Mouse (Mus musculus): ENCODE measurements around the gene Pde5a.

The Pde5a gene

GRCm38 (mm10) chr3:122848410-122849034, 119.8 kb downstream of the Pde5a start:
- DNase-seq (ENCODE audit: low read depth, low spot score) = no peak

DNA sequence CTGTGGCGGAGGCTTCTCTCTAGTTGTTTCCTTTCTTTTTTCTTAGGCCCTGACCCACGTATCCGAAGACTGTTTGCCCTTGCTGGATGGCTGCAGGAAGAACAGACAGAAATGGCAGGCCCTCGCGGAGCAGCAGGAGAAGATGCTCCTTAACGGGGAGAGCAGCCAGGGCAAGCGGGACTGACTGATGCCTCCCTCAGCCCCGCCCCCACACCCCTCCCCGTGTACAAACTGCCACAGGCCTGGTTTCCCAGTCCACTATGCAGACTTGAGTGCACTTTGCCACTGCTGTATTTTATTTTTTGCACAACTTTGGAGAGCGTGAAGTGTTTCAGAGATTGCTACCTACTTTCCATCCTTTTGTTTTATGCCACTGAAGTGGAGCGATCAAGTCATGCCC, 126.4 kb downstream of the Pde5a start:
- DNase-seq (ENCODE audit: low read depth, low spot score) = no peak

DNA sequence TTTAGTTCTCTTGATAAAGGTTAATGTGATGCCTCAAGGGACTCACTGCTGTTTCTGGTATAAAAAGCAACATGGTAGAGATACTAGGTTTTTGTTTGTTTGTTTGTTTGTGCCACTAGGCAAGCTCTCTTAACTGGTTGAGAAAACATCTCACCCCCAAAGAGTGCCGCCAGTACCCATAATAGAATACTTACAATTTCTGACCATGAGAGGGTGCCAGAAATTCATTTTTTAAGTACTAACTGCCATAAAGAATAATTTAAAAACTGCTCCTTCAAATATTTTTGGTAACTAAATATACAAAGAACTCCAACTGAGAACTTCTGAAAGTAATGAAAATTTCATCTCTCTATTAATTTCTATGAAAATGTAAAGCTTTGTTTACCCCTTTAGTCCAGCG, 131.1 kb downstream of the Pde5a start:
- no peak for DNase-seq (ENCODE audit: low read depth, low spot score)

DNA sequence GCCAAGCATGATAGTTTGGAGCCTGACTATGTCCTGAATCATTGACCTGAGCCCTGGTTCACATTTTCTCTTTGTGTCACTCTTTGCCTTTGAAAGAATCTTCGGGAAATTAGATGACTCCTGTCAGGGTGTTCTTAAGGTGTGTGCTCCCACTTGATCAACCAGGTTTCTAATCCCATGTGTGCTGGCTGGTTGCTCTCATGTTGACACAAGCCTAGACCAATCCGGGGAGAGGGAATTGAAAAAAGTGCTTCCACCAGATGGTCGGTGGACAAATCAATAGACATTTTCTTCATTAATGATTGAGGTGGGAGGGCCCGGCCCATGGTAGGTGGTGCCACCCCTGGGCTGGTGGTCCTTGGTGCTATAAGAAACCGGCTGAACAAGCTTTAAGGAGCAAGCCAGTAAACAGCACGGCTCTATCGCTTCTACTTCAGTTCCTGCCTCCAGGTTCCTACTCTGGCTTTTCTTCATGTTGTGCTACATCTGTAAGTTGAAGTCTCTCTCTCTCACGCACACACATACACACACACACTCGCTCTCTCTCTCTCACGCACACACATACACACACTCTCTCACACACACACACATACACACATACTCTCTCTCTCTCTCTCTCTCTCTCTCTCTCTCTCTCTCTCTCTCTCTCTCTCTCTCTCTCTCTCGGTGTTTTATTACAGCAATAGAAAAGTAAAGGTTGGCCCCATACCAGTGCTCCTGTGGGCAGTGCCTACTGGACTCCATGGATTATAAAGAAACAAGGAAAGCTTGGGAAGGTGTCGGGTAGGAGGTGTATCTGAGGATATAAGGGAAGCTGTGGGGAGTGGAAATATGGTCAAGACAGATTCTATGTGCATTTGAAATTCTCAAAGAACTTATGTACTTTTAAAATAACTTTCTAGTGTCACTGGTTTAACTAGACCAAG, 132.1 kb downstream of the Pde5a start:
- no peak for DNase-seq (ENCODE audit: low read depth, low spot score)

DNA sequence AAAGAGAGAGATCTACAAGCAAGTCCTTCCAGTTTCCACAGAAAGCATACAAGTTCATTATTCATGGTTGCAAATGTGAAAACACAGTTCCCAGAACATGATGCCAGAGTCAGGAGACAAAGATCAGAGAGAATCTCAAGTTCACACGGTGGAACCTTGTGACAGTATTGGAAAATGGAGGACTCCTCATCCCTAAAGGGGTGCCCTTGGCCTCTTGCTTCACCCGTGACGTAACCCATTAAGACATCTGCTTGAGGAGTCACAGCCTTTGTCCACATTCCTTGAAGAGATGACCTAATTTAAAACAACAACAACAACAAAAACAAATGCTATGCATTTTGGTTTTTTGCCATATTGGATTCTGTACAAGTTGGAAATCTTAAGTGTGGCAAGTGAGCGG, 136.3 kb downstream of the Pde5a start:
- no peak for DNase-seq (ENCODE audit: low read depth, low spot score)

GRCm38 (mm10) chr3:122868270-122868669, 139.5 kb downstream of the Pde5a start:
- DNase-seq (ENCODE audit: low read depth, low spot score) = no peak

DNA sequence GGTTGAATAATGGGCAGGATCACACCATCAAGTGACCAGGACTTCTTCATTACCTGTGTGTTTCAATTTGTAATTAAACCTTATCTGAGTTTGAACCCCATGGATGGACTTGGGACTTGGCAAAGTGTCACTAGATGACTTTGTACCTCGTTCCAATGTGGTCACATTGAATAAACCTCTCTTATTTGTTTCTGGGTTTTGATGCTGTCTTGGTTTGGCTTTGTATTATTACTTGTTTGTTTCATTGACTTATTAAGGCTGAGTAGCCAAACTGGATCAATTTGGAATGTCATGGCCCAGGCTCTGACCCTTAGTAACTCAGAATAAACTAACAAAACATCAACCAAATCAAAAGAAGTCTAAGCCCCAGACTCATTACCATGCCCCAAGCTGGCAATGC, 142.8 kb downstream of the Pde5a start:
- DNase-seq (ENCODE audit: low read depth, low spot score) = no peak

DNA sequence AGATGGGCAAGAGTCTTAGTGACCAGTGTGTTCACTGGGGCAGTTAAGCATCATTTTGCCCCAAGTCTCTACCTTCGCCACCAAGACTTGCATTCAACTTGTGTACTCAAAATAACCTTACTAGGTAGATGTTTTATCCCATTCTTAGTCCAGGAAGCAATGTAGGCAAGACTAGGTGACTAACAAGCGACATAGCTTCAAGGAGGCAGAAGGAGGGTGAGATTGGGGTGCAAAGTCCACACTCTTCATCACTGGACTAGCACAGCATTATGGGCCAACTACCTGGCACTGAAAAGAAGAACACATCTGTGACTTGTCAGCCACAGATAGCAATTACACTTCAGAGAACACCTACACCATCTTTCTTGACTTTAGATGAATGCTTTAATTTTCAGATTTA, 148.1 kb downstream of the Pde5a start:
- DNase-seq (ENCODE audit: low read depth, low spot score) = no peak

- no peak for DNase-seq (ENCODE audit: low read depth, low spot score)
Observed at GRCm38 (mm10) chr3:122877543-122877942, 148.8 kb downstream of the Pde5a start.

DNA sequence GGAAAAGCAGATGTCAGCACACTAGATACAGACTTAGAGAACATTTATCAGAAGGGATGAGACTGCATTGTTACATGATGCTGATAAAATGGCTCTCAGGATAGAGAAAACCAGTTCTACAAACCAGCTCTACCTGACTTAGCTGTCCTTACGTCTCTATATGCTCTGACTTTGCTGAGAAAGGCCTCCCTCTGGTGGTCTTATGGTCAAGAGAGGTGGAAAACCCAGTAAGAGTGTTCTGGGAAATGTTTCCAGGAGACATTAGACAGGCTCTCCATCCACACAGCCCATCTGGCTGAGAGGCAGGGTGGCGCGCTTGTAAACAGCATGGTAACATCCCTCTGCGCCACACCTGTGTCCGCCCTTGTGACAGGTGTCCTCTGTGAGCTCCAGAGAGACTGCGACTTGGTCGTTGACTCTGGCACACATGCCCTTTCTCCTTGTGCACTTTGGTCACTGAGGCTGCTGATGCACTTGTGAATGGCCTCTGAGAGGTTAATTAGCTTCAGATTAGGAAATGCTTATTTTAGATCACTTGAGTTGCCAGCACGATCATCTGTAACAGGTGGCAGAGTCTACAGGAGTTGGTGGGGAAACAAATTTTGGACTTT, 150.1 kb downstream of the Pde5a start:
- no peak for DNase-seq (ENCODE audit: low read depth, low spot score)

DNA sequence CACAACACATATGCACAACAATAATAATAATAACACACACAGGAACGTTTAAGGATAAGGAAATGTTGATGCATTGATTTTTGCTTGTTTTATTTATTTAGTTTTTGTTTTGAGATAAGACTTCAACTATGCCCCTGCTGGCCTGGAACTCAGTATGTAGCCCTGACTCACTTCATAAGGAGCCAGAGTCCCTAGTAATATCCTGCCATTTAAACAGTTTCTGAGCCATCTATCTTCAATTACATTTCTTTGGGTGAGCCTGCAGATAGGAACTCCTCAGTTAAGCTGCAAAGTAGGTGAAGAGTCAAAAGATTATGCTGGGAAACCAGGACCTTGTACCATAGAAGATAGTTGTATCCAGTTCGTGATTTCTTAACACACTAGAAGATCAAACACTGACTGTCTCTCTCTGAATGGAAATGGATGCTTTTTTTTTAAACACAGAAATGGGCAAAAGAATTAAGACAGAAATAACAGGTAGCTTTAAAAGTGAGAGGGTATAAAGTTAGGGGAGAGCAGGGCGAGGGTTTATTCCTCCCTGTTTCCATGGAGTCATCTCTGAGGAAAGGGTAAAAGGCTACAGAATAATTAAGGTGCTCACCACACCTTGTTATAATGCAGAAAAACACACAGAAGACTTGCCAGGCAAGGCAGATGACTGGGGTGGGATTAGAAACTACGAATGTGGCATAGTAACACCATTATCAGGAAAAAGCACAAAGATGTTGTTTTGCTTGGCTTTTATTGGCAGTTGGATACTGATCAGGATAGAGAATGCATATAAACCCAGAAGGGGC, 159.0 kb downstream of the Pde5a start:
- DNase-seq (ENCODE audit: low read depth, low spot score) = no peak

DNA sequence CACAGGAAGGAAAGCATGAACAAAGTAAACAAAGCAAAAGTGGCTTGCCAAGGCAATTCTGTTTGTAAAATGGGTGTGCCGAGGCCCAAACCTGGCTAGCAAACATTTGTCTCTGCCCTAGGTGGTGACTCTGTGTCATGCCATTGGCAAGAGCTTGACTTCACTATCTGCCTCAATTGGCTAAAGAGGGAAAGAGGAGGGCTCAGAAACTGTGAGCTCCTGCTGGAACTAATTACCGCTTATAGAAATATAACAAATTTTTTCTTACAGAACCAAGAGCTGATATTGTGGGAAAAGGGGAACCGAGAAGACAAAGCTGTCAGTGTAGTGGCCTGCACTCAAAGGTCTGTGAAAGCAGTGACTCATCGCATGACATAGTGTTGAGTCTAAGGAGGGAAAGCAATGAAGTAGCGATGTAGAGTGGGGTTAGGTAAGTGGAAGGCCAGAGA, 159.6 kb downstream of the Pde5a start:
- DNase-seq (ENCODE audit: low read depth, low spot score) = no peak

- DNase-seq (ENCODE audit: low read depth, low spot score) = no peak
Observed at GRCm38 (mm10) chr3:122894772-122895171, 166.0 kb downstream of the Pde5a start, which contains the start of gene Fabp2. Gene Fabp2, plus strand, starts transcription at chr3:122895072.

DNA sequence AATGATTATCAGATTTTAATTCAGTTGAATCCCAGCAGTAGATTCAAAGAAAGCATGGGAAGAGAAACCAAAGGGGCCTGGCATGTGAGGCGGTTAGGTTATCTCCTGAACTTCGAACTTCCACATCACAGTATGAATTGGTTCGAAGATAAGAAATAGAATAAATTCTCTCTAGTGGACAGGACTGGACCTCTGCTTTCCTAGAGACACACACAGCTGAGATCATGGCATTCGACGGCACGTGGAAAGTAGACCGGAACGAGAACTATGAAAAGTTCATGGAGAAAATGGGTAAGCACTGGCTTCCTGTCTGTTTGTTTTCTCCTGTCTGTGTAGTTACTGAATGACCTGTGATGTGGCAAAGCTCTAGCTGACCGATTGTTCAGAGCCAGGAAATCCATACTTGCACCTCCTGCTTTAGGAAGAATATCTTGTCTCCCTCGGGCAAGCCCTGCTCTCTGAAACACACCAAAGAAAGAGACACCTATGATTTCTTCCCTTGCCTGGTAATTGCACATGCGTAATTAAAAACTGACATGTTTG, 166.5 kb downstream of the Pde5a start:
- no peak for DNase-seq (ENCODE audit: low read depth, low spot score)

GRCm38 (mm10) chr3:122898254-122898653, 169.5 kb downstream of the Pde5a start:
- DNase-seq (ENCODE audit: low read depth, low spot score) = no peak

- peak; percentile 35 for DNase-seq (ENCODE audit: low read depth, low spot score)
Observed at GRCm38 (mm10) chr3:122903746-122904433, 175.1 kb downstream of the Pde5a start.

DNA sequence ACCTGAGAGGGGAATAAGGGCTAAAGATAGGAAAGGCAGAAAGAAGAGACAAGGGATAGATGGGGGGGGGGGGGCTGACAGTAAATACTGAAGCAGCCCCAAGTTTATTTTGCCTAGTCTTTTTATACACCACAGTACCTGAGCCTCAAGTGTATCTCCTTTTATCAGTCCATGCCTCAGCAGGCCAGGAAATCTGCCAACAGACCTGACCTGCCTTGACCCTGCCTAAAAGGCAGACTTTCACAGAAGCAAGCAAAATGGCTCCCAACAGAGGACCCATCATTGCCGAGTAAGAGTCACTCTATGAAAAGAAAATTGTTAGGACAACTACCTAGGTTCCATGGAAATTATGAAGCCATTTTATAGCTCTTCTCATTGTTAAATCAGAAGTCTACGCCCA, 179.1 kb downstream of the Pde5a start:
- no peak for DNase-seq (ENCODE audit: low read depth, low spot score)

Data from telencephalon, adult 2 months (tissue).